Mouse (Mus musculus) heart, adult 2 months (tissue): ENCODE data around the gene Gm49358.

ENCODE experiments used
- CTCF ChIP-seq: fragments of 200-600 bp; IDR thresholded peaks from 2 replicates; pipeline ENCODE4 v1.8.1; 2022; ENCODE audit warnings: antibody characterized with exemption, mild to moderate bottlenecking, moderate library complexity
- EP300 ChIP-seq: fragments of 200-500 bp; IDR thresholded peaks from 2 replicates; pipeline ENCODE4 v1.6.1; 2011; ENCODE audit warnings: low read depth, low read length, control low read depth; ENCODE audit not compliant: insufficient read depth

DNA sequence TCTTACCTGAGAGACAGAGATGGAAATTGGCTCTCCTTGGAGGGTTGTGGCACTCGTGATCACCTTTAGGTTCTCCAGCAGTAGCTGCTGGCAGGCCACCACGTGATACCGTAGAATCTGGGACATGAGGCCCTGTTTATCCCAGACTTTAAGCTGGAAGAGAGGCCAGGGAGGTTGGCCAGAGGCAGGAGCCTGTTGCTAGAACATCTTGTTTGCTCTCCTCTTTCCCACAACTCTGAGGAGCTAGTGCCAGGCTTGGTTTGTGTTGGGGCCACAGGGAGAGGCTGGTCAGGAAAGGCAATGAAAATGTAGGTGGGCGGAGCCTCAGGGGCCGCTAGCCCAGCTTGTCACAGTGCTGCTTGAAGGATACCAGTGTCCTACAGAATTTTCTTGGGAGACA lies 108.8 kb downstream of the Gm49358 start:
- TF ChIP-seq EP300 = no peak
- TF ChIP-seq CTCF = no peak
